Mouse (Mus musculus) midbrain, embryonic 13.5 days (tissue): Measurements from ENCODE around the gene Olfr1218. TPM values are rescaled to one million over a fixed set of nuclear protein-coding genes. Genes with fewer than 3 reads are reported as not detected.
"Not testable (repeated sequence)": the region's sequence is repeated elsewhere in the genome, so short reads cannot be mapped to it uniquely, and the experiment has no call there.

ENCODE experiments used
- ATAC-seq: fragments of 200-750 bp; cut with Nextera tagmentation; 2 replicates; pipeline ENCODE4 v1.8.0; 2017; ENCODE audit warnings: mild to moderate bottlenecking, moderate TSS enrichment, moderate library complexity
- H3K27ac ChIP-seq: fragments of 300-500 bp; sonication (generic); 2 replicates; pipeline ENCODE4 v1.5.1; 2015; ENCODE audit warnings: inconsistent platforms, mild to moderate bottlenecking, moderate library complexity
- H3K27me3 ChIP-seq: fragments of 300-500 bp; sonication (generic); 2 replicates; pipeline ENCODE4 v1.6.1; 2015; ENCODE audit warnings: mild to moderate bottlenecking, inconsistent platforms
- H3K36me3 ChIP-seq: fragments of 300-500 bp; sonication (generic); 2 replicates; pipeline ENCODE4 v1.6.1; 2015; ENCODE audit warnings: mild to moderate bottlenecking, inconsistent platforms
- H3K4me1 ChIP-seq: fragments of 300-500 bp; sonication (generic); replicated peaks from 2 replicates; pipeline ENCODE4 v1.6.1; 2015; ENCODE audit warnings: inconsistent platforms
- H3K4me2 ChIP-seq: fragments of 300-500 bp; sonication (generic); replicated peaks from 2 replicates; pipeline ENCODE4 v1.6.1; 2015; ENCODE audit warnings: moderate library complexity, mild to moderate bottlenecking, inconsistent platforms
- H3K4me3 ChIP-seq: fragments of 300-500 bp; sonication (generic); replicated peaks from 2 replicates; pipeline ENCODE4 v1.5.1; 2015; ENCODE audit warnings: mild to moderate bottlenecking, inconsistent platforms
- H3K9ac ChIP-seq: fragments of 300-500 bp; sonication (generic); replicated peaks from 2 replicates; pipeline ENCODE4 v1.6.1; 2015; ENCODE audit warnings: mild to moderate bottlenecking, inconsistent platforms
- H3K9me3 ChIP-seq: fragments of 300-500 bp; sonication (generic); 2 replicates; pipeline ENCODE4 v1.6.1; 2016; ENCODE audit warnings: mild to moderate bottlenecking, inconsistent platforms
- WGBS: fragments of 180-500 bp; shearing (Covaris S2); methylation state at CpG from one replicate; pipeline ENCODE4 v1.1.7; 2015; 5-methylcytosine and 5-hydroxymethylcytosine counted together
- polyA plus RNA-seq: library from polyadenylated mRNA; unstranded; fragments of >200 nt; fragmentation: Nextera tagmentation; extraction: Ambion mirVana; gene quantifications from 2 replicates; pipeline ENCODE4 v1.2.1, GENCODE M21; 2015

Gene Olfr1218
- polyA plus RNA-seq: not detected in 2 replicates

GRCm38 (mm10) chr2:89061087-89061486, at the start of gene Olfr1218:
Gene Olfr1218, minus strand, starts transcription at chr2:89061187.
- Histone ChIP-seq H3K27me3 (no peaks in the 10 kb centered on the region), H3K9me3 (no peaks in the 10 kb centered on the region), H3K9ac (no peak within 1 kb of the TSS), H3K4me1 (no peaks in the 10 kb centered on the region), H3K36me3 (no peaks in the 10 kb centered on the region), H3K4me2 (no peak within 1 kb of the TSS), H3K4me3 (no peak within 1 kb of the TSS), H3K27ac (no peak within 1 kb of the TSS)
- ATAC-seq: no peak

GRCm38 (mm10) chr2:89106735-89107134, 45.7 kb upstream of the Olfr1218 start, which contains the start of gene Olfr1220:
Gene Olfr1220, minus strand, starts transcription at chr2:89106835.
- no peaks in the 10 kb centered on the region for H3K27me3 ChIP-seq
- WGBS: 79% methylated on average over 3 of the region's 3 CpGs
- no peaks in the 10 kb centered on the region for H3K4me1 ChIP-seq
- peaks cover 4% of the 10 kb centered on the region; the same call in 1 of the 2 replicates for H3K9me3 ChIP-seq
- no peak within 1 kb of the TSS for H3K4me2 ChIP-seq
- no peak for ATAC-seq
- H3K27ac ChIP-seq: no peak within 1 kb of the TSS
- H3K9ac ChIP-seq: no peak within 1 kb of the TSS
- H3K4me3 ChIP-seq: no peak within 1 kb of the TSS
- H3K36me3 ChIP-seq: no peaks in the 10 kb centered on the region

GRCm38 (mm10) chr2:89105651-89106050, 44.7 kb upstream of the Olfr1218 start:
- H3K27me3 ChIP-seq: no peaks in the 10 kb centered on the region
- H3K9me3 ChIP-seq: peaks cover 4% of the 10 kb centered on the region; the same call in 1 of the 2 replicates
- no peak overlapping the region for H3K9ac ChIP-seq
- H3K4me3 ChIP-seq: no peak overlapping the region
- no peaks in the 10 kb centered on the region for H3K36me3 ChIP-seq
- no peak for ATAC-seq
- no peak overlapping the region for H3K4me2 ChIP-seq
- H3K27ac ChIP-seq: no peak overlapping the region
- H3K4me1 ChIP-seq: no peaks in the 10 kb centered on the region

GRCm38 (mm10) chr2:89093848-89094247, 32.9 kb upstream of the Olfr1218 start:
- no peak overlapping the region for H3K27ac ChIP-seq
- no peaks in the 10 kb centered on the region for H3K36me3 ChIP-seq
- no peaks in the 10 kb centered on the region for H3K9me3 ChIP-seq
- H3K9ac ChIP-seq: no peak overlapping the region
- H3K4me2 ChIP-seq: no peak overlapping the region
- H3K4me3 ChIP-seq: no peak overlapping the region
- no peaks in the 10 kb centered on the region for H3K27me3 ChIP-seq
- ATAC-seq: no peak
- WGBS: 93% methylated on average over 1 of the region's 1 CpGs
- no peaks in the 10 kb centered on the region for H3K4me1 ChIP-seq

GRCm38 (mm10) chr2:89083413-89083812, 22.4 kb upstream of the Olfr1218 start, which contains the start of gene Olfr1219:
Gene Olfr1219, minus strand, starts transcription at chr2:89083513.
- H3K36me3 ChIP-seq: no peaks in the 10 kb centered on the region
- no peak within 1 kb of the TSS for H3K9ac ChIP-seq
- H3K27ac ChIP-seq: no peak within 1 kb of the TSS
- H3K4me2 ChIP-seq: no peak within 1 kb of the TSS
- WGBS: 69% methylated on average over 1 of the region's 1 CpGs
- no peaks in the 10 kb centered on the region for H3K9me3 ChIP-seq
- no peaks in the 10 kb centered on the region for H3K27me3 ChIP-seq
- no peak for ATAC-seq
- no peaks in the 10 kb centered on the region for H3K4me1 ChIP-seq
- no peak within 1 kb of the TSS for H3K4me3 ChIP-seq

- no peaks in the 10 kb centered on the region for H3K36me3 ChIP-seq
- H3K4me3 ChIP-seq: no peak overlapping the region
- H3K4me1 ChIP-seq: no peaks in the 10 kb centered on the region
- H3K27me3 ChIP-seq: no peaks in the 10 kb centered on the region
- no peak for ATAC-seq
- no peak overlapping the region for H3K27ac ChIP-seq
- no peak overlapping the region for H3K4me2 ChIP-seq
- no peaks in the 10 kb centered on the region for H3K9me3 ChIP-seq
- H3K9ac ChIP-seq: no peak overlapping the region
Measured at GRCm38 (mm10) chr2:89081487-89081886, 20.5 kb upstream of the Olfr1218 start.

- no peak for ATAC-seq
- Histone ChIP-seq H3K9ac (no peak within 1 kb of the TSS), H3K27ac (no peak within 1 kb of the TSS), H3K27me3 (no peaks in the 10 kb centered on the region), H3K4me1 (no peaks in the 10 kb centered on the region), H3K4me2 (no peak within 1 kb of the TSS), H3K9me3 (no peaks in the 10 kb centered on the region), H3K36me3 (no peaks in the 10 kb centered on the region), H3K4me3 (no peak within 1 kb of the TSS)
- 76% methylated on average over 2 of the region's 2 CpGs for WGBS
Measured at GRCm38 (mm10) chr2:89031965-89032364, 29.0 kb downstream of the Olfr1218 start, which contains the start of gene Olfr1217. Gene Olfr1217, minus strand, starts transcription at chr2:89032065.

GRCm38 (mm10) chr2:89021436-89021835, 39.6 kb downstream of the Olfr1218 start:
- not testable (repeated sequence) for H3K4me2 ChIP-seq, H3K4me3 ChIP-seq, H3K9me3 ChIP-seq, H3K27me3 ChIP-seq, H3K9ac ChIP-seq, H3K27ac ChIP-seq, H3K4me1 ChIP-seq, H3K36me3 ChIP-seq, ATAC-seq
- 80% methylated on average over 3 of the region's 3 CpGs for WGBS

- Histone ChIP-seq H3K9me3 (no peaks in the 10 kb centered on the region), H3K4me2 (no peak within 1 kb of the TSS), H3K36me3 (no peaks in the 10 kb centered on the region), H3K27ac (no peak within 1 kb of the TSS), H3K4me3 (no peak within 1 kb of the TSS), H3K27me3 (no peaks in the 10 kb centered on the region), H3K4me1 (no peaks in the 10 kb centered on the region), H3K9ac (no peak within 1 kb of the TSS)
- 88% methylated on average over 1 of the region's 1 CpGs for WGBS
- ATAC-seq: no peak
Measured at GRCm38 (mm10) chr2:89018240-89018639, 42.7 kb downstream of the Olfr1218 start, which contains the start of gene Olfr1216. Gene Olfr1216, minus strand, starts transcription at chr2:89018340.

GRCm38 (mm10) chr2:89006873-89007272, 54.1 kb downstream of the Olfr1218 start, which contains the start of gene Olfr1215:
Gene Olfr1215, minus strand, starts transcription at chr2:89006973.
- H3K36me3 ChIP-seq: no peaks in the 10 kb centered on the region
- H3K4me1 ChIP-seq: no peaks in the 10 kb centered on the region
- no peak within 1 kb of the TSS for H3K4me2 ChIP-seq
- no peaks in the 10 kb centered on the region for H3K27me3 ChIP-seq
- H3K9ac ChIP-seq: no peak within 1 kb of the TSS
- no peaks in the 10 kb centered on the region for H3K9me3 ChIP-seq
- 71% methylated on average over 2 of the region's 2 CpGs for WGBS
- no peak within 1 kb of the TSS for H3K27ac ChIP-seq
- no peak for ATAC-seq
- no peak within 1 kb of the TSS for H3K4me3 ChIP-seq

Other genes starting within 250 kb of the Olfr1218 start
- gene Olfr1202, start 246.7 kb downstream of the Olfr1218 start, polyA plus RNA-seq: not detected in 2 replicates
- not detected in 2 replicates for gene Olfr1205, start 231.4 kb downstream of the Olfr1218 start, polyA plus RNA-seq
- gene Olfr1204, start 211.9 kb downstream of the Olfr1218 start, polyA plus RNA-seq: not detected in 2 replicates
- not detected in 2 replicates for gene Olfr1206, start 198.0 kb downstream of the Olfr1218 start, polyA plus RNA-seq
- not detected in 2 replicates for gene Olfr1208, start 158.9 kb downstream of the Olfr1218 start, polyA plus RNA-seq
- not detected in 2 replicates for gene Olfr1209, start 146.0 kb downstream of the Olfr1218 start, polyA plus RNA-seq
- gene Olfr1211, start 123.1 kb downstream of the Olfr1218 start, polyA plus RNA-seq: not detected in 2 replicates
- gene Olfr1212, start 107.2 kb downstream of the Olfr1218 start, polyA plus RNA-seq: not detected in 2 replicates
- gene Gm13762, start 80.9 kb downstream of the Olfr1218 start, polyA plus RNA-seq: not detected in 2 replicates
- not detected in 2 replicates for gene Olfr1214, start 68.5 kb downstream of the Olfr1218 start, polyA plus RNA-seq
- gene Olfr1215, start 54.2 kb downstream of the Olfr1218 start, polyA plus RNA-seq: not detected in 2 replicates
- gene Olfr1216, start 42.8 kb downstream of the Olfr1218 start, polyA plus RNA-seq: not detected in 2 replicates
- gene Olfr1217, start 29.1 kb downstream of the Olfr1218 start, polyA plus RNA-seq: not detected in 2 replicates
- not detected in 2 replicates for gene Olfr1219, start 22.3 kb upstream of the Olfr1218 start, polyA plus RNA-seq
- gene Olfr1220, start 45.6 kb upstream of the Olfr1218 start, polyA plus RNA-seq: not detected in 2 replicates
- not detected in 2 replicates for gene Olfr1221, start 56.1 kb upstream of the Olfr1218 start, polyA plus RNA-seq
- not detected in 2 replicates for gene Olfr1222, start 71.9 kb upstream of the Olfr1218 start, polyA plus RNA-seq
- not detected in 2 replicates for gene Olfr1223, start 90.4 kb upstream of the Olfr1218 start, polyA plus RNA-seq
- gene Olfr1224-ps1, start 102.9 kb upstream of the Olfr1218 start, polyA plus RNA-seq: not detected in 2 replicates
- not detected in 2 replicates for gene Olfr1225, start 113.5 kb upstream of the Olfr1218 start, polyA plus RNA-seq
- not detected in 2 replicates for gene Olfr1226, start 138.9 kb upstream of the Olfr1218 start, polyA plus RNA-seq
- not detected in 2 replicates for gene Olfr1228, start 192.9 kb upstream of the Olfr1218 start, polyA plus RNA-seq
- not detected in 2 replicates for gene Olfr1229, start 226.8 kb upstream of the Olfr1218 start, polyA plus RNA-seq
- gene Olfr1230, start 236.1 kb upstream of the Olfr1218 start, polyA plus RNA-seq: not detected in 2 replicates
- gene Olfr1231, start 245.9 kb upstream of the Olfr1218 start, polyA plus RNA-seq: not detected in 2 replicates